Mouse (Mus musculus) right cerebral cortex, postnatal 25 days (tissue): ENCODE data around the gene Fermt2.

Experiments
- DNase-seq: peaks from one replicate; pipeline ENCODE4 v3.0.0; 2022

The Fermt2 gene

GRCm38 (mm10) chr14:45529411-45530363, at the start of gene Fermt2:
TSS of gene Fermt2 (minus strand) at chr14:45530118.
- DNase-seq, result peak; percentile 81

GRCm38 (mm10) chr14:45566066-45566937, 36.4 kb upstream of the Fermt2 start:
- no peak for DNase-seq

GRCm38 (mm10) chr14:45565216-45566065, 35.5 kb upstream of the Fermt2 start:
- peak; percentile 45 for DNase-seq

- no peak for DNase-seq
Measured at GRCm38 (mm10) chr14:45563577-45563976, 33.7 kb upstream of the Fermt2 start.

GRCm38 (mm10) chr14:45561681-45562080, 31.8 kb upstream of the Fermt2 start:
- peak; percentile 55 for DNase-seq

- no peak for DNase-seq
Measured at GRCm38 (mm10) chr14:45559018-45559417, 29.1 kb upstream of the Fermt2 start.

- no peak for DNase-seq
Measured at GRCm38 (mm10) chr14:45554336-45554735, 24.4 kb upstream of the Fermt2 start.

GRCm38 (mm10) chr14:45553854-45554253, 23.9 kb upstream of the Fermt2 start:
- DNase-seq, result no peak

- DNase-seq, result no peak
Measured at GRCm38 (mm10) chr14:45552431-45552830, 22.5 kb upstream of the Fermt2 start.

GRCm38 (mm10) chr14:45551121-45551768, 21.3 kb upstream of the Fermt2 start:
- no peak for DNase-seq

- DNase-seq, result no peak
Measured at GRCm38 (mm10) chr14:45550010-45550647, 20.2 kb upstream of the Fermt2 start.

- DNase-seq, result no peak
Measured at GRCm38 (mm10) chr14:45548118-45548517, 18.2 kb upstream of the Fermt2 start.

- no peak for DNase-seq
Measured at GRCm38 (mm10) chr14:45544905-45545304, 15.0 kb upstream of the Fermt2 start.

- no peak for DNase-seq
Measured at GRCm38 (mm10) chr14:45544026-45544425, 14.1 kb upstream of the Fermt2 start.

- no peak for DNase-seq
Measured at GRCm38 (mm10) chr14:45539659-45540468, 9.9 kb upstream of the Fermt2 start.

GRCm38 (mm10) chr14:45530364-45531345, 737 bp upstream of the Fermt2 start:
- no peak for DNase-seq

GRCm38 (mm10) chr14:45528861-45529260, 1.1 kb downstream of the Fermt2 start:
- no peak for DNase-seq

- DNase-seq, result no peak
Measured at GRCm38 (mm10) chr14:45515771-45516170, 14.1 kb downstream of the Fermt2 start.

GRCm38 (mm10) chr14:45510787-45511186, 19.1 kb downstream of the Fermt2 start:
- DNase-seq, result no peak
